Mouse (Mus musculus): Measurements from ENCODE around the gene Ovch2.

Gene Ovch2

DNA sequence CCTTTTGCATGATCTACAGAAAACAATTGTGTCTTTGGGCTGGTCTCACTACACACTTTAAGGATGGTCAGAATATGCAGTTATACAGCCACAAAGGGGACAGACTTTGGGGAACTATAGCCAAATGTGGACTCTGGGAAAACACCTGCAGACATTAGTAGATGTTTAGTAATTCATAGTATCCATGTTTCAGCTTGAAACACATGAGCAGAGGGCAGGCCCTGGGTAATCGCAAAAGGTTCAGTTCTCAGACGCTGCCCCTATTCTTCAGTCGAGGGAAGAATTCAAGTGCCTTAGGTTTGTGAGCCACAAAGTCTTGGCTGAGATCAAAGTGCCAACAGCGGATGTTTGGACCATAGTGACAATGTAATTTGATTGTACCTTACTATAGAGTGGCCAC is 56.6 kb downstream of the Ovch2 start:
- DNase-seq (ENCODE audit: low read depth) = no peak

DNA sequence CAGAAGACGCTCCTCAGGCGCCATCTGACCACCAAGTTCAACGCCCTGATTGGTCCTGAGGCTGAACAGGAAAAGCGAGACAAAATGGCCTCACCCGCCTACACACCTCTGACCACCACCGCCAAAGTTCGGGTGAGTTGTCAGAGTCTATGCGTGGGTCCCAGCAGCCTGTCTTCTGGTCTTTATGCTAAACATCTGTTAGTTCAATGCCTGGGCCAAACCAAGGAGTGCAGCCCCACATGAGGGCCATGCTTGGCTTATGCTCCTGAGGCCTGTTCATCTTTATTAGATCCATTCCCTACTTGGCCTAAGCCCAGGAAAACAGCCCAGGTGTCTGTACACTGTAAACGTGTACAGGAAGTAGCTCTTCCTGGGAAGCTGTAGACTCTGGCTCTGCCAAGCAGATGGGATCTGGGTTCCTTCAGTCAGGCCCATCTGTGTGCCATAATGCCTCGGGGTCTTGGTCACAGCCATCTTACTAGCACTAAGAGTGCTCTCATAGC is 58.0 kb downstream of the Ovch2 start:
- DNase-seq (ENCODE audit: low read depth) = no peak

DNA sequence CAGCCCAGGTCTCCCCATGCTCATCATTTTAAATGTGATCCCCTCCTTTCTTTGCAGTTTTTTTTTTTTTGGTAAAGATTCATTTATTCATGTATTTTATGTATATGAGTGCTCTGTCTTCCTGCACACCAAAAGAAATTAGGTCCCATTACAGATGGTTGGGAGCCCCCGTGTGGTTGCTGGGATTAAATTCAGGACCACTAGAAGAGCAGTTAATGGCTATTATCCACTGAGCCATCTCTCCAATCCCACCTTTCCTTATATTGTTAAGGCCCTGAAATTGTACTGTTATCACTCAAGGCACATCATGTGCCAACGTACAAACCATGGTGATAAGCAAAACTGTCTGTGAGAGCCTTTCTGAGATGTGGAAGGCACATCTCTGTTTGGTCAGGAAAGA is 62.3 kb downstream of the Ovch2 start:
- no peak for DNase-seq (ENCODE audit: low read depth)

DNA sequence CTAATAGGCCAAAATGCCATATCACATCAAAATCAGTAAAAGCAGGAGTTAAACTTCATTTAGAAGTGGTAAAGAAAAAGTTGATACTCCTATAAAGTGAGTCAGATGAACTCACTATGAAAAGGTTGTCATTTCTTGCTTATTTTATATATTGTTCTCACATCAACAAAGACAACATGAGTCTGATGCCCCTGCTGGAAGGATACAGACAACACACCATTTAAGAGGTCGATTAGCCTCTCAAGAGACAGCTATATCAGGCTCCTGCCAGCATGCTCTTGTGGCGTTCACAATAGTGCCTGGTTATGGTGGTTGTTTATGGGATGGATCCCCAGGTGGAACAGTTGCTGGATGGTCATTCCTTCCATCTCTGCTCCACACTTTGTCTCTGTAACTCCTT is 67.8 kb downstream of the Ovch2 start:
- DNase-seq (ENCODE audit: low read depth) = no peak
